Mouse (Mus musculus): ENCODE data around the gene Tgfbr1. TPM values are rescaled to one million over a fixed set of nuclear protein-coding genes. Genes with fewer than 3 reads are reported as not detected.

Gene Tgfbr1
- 10 to 100 TPM; 35.2 to 38.2 TPM for polyA plus RNA-seq (2017; shearing (Covaris generic))

DNA sequence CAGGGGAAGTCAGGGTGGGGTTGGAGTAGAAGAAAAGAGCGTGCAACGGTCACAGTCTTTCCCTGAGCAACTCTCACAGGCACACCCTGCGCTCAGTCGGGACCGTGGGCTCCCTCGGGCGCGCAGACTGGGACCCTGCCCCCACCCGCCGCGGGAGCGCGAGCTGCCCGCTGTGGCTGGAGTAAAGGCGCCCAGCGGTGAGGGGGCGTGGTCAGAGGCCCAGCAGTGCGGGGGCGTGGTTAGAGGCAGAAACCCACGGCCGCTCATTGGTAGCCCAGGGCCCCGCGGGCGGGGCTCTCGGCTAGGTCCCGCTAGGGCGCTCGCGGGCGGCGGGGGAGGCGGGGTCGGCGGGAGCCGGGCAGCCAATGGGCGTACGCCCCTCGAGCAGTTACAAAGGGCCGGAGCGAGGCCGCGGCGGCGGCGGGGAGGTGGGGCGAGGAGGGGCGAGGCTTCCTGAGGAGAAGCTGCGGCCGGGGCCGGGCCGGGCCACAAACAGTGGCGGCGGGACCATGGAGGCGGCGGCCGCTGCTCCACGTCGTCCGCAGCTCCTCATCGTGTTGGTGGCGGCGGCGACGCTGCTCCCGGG, at the start of gene Tgfbr1:
Tgfbr1 (plus strand) TSS at position 420 of the 586 bp plus-strand sequence.
- peak; percentile 77 for ATAC-seq

- ATAC-seq = peak; percentile 87
Observed at GRCm38 (mm10) chr4:47303340-47303998, 49.6 kb upstream of the Tgfbr1 start.

DNA sequence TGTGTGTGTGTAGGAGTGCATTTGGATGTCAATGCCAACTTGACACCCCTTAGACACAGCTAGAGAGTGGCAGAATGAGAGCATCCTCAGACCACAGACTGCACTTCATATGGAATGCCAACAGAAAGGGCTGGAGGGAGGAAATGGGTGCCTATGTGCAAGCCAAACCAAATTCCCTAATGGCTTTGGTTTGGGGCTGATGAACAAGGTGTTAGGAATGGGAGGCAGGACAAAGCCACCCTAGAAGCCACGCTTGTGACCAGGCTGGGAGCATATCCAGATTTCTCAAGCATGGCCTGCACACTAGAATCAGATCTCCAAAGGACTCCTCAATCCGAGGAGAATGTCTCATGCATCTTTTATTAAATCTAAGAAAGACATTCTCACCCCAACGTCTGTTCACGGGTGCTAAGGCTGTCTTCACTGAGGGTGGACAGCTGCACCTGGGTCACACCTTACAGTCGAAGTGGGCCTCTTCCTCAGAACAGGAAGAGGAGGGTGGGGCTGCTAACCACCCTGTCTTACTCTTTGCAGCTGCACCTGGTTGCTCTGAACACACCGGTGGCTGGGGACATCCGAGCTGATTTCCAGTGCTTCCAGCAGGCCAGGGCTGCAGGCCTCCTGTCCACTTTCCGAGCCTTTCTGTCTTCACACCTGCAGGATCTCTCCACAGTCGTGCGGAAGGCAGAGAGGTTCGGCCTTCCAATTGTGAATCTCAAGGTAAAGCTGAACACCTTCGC, 43.0 kb upstream of the Tgfbr1 start:
- peak; percentile 47 for ATAC-seq

- no peak for ATAC-seq
Observed at GRCm38 (mm10) chr4:47310812-47311211, 42.2 kb upstream of the Tgfbr1 start.

GRCm38 (mm10) chr4:47311467-47311866, 41.6 kb upstream of the Tgfbr1 start:
- ATAC-seq = no peak

DNA sequence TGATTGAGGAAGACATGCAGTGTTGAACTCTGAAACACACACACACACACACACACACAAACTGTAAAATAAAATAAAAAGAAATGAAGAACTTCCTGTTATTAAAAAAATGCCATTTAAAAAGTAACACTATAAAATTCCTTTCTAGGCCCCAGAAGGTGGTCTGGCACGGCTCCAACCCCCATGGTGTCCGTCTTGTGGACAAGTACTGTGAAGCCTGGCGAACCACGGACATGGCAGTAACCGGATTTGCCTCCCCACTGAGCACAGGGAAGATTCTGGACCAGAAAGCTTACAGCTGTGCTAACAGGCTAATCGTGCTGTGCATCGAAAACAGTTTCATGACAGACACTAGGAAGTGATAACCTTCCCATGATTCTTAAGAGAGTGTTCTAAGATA, 41.1 kb upstream of the Tgfbr1 start:
- ATAC-seq = no peak

DNA sequence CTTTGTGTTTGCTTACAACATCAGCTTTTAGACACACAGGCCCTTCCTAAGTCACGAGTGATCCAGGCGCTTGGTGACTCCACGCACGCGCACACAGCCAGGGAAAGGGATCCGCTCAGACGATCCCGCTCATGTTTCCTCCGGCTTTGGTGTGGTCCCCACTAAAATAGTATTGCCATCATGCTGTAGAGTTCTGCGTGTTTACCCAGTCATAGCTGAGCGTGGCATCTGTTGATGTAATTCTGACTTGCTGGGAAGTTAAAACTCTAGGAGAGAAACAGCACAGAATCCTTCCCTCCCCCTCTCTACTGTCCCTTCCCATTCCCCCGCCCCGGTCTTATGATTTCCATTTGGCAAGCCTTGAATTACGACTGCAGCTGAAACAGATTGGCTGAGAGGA, 40.3 kb upstream of the Tgfbr1 start:
- no peak for ATAC-seq

- peak; percentile 81 for ATAC-seq
Observed at GRCm38 (mm10) chr4:47313710-47314410, 39.2 kb upstream of the Tgfbr1 start.

DNA sequence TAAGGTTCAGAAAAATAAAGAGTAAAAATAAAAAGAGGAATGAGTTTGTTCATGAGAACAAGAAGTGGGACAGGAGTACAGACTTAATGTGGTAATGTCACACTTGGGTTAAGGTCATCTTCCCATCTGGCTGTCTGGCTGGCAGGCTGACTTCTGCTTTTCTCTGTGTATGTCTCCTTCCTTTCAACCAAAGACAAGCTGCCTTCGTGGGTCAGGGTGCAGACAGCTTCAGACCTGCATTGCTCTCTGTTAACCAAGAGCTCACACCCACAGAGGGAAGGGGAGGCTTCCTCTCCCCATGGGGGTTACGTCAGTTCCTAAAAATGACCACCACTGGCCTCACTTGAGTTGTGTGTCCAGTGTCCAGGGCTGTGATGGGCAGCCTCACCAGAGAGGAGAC, 37.6 kb upstream of the Tgfbr1 start:
- no peak for ATAC-seq

GRCm38 (mm10) chr4:47316432-47316831, 36.6 kb upstream of the Tgfbr1 start:
- no peak for ATAC-seq

- peak; percentile 84 for ATAC-seq
Observed at GRCm38 (mm10) chr4:47319561-47320321, 33.3 kb upstream of the Tgfbr1 start.

DNA sequence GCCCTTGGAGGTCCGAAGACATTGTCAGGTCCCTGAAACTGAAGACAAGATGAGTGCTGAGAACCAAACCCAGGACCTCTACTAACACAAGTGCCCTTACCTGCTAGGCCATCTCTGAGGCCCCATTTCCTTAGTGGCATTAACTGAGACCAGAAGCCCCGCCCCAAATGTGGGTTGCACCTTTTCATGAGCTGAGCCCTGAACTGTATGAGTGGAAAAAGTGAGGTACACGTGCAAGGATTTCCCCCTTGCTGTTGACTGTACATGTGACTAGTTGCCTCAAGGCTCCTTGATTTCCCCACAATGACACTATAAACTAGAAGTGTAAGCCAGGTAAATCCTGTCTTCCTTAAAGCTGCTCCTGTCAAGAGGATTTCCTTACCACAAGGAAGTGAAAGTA, 30.7 kb upstream of the Tgfbr1 start:
- ATAC-seq = peak; percentile 71

GRCm38 (mm10) chr4:47324206-47324605, 28.8 kb upstream of the Tgfbr1 start:
- no peak for ATAC-seq

DNA sequence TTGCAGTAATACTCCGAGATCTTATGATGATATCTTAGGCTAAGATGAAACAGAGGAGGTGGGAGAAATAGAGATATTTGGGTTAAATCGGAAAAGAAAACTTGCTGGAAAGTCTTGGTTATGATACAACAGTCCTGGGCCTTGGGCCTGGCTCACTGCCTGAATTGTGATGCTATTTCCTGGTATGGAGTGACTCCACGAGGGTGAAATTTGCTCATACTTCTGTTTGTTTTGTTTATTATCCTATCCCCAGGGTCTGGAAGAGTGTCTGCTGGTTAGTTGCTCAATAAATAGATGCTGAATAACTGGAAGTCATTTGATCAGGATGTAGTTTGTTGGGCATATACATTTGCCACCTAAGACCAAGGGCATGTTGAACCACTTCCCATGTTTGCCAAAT, 25.2 kb upstream of the Tgfbr1 start:
- ATAC-seq = no peak

DNA sequence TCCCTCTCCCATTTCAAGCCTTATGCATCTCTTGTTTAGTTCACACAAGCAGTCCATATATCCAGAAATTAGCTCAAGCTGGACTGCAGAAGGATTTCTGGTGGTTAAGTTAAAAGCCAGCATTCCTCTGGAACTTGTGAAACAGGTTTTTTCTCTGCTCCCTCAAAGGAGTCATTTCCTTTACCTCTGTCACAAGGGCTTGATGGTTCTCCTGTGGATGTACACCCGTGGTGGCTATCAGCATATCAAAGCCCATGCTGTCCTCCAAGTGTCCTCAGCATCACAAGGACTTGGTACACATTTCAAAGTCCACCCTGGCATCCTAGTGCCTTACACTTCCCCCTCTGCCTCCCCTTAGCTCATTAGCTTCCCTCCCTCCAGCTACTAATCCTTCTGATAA, 23.7 kb upstream of the Tgfbr1 start:
- no peak for ATAC-seq

DNA sequence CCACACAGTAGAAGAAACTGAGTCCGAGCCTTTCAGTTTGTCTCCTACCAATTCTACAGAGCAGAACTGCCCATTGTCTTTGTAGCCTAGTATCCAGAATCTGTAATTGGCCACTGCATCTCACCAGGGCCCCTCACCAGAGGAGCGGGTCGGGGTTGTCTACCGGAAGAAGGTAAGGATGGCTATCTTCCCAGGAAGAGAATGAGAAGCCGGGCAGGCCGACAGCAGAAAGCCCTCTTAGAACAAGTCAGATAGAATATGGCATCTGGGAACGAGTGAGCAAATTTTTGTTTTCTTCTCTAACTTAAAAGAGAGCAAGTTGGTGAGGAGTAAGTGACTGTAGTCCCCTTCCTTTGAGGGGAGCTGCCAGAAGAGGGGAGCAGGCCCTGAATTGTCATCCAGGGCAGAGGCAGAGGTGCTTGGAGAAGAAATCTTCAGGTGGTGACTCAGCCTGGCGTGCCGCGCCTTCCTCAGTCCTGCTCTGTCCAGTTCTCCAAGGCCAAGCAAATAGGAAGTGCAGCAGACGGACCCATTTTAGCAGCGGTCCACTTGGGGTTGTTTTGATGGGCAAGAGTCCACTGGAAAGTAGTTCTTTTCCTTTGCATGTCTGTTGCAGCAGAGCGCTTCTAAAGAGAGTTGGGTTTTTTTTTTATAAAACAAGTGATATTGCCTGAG, 22.5 kb upstream of the Tgfbr1 start:
- no peak for ATAC-seq

DNA sequence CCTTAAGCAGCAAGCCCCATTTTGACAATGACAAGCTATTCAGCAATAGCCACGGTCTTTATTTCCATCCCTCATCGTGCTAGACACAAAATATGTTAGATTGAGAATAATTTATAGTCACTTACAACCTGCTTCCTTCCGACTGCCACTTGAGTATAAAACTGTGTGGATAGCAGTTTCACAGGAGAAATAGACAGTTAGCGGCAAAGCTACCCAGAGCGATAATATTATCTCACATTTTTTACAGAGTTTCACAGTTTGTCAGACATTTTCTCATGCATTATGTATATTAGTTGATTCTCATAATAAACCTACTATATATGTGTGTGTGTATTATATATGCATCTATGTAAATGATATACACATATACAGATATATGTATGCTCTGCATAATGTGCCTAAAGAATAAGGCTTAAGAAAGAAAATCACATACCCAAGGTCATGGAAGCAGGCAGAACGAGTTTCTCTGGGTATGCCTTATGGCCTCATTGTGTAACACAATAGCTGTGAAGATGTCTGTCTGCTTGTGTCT, 20.1 kb upstream of the Tgfbr1 start:
- ATAC-seq = no peak

- ATAC-seq = no peak
Observed at GRCm38 (mm10) chr4:47333541-47333940, 19.5 kb upstream of the Tgfbr1 start.

- no peak for ATAC-seq
Observed at GRCm38 (mm10) chr4:47336941-47337600, 16.0 kb upstream of the Tgfbr1 start.

DNA sequence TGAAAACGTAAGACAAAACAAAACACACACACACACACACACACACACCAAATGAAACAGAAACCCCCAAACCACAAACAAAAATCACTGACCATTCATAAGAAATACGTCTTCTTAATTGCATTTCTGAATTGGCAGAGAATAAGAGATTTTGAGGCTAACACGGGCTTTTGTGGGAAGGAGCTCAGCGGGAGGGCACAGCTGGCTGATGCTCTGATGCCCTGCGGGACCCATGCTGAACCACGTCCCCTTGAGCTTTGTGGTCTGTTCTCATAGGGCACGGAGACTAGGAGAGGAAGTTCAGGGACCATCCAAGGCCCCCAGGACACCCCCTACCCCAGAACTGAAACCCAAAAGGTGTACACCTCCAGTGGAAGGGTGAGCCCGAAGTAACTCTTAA, 10.4 kb upstream of the Tgfbr1 start:
- no peak for ATAC-seq

DNA sequence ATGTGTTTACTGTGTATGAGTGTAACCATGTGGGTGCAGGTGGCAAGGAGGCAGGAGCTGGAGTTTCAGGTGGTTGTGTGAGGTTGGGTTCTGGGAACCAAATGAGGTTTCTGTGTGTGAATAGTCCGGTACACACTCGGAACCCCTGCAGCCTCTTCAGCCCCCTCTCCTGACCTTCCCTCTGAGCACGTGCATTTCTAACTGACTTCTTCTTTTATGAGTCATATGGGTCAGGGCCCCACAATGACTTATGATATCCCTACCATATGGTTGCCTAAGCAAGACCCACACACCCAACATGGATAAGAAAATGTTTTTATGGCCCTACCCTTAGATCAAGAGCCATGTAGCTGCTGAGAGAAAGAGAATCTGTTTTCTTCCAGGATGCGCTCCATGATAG, 6.0 kb upstream of the Tgfbr1 start:
- ATAC-seq = no peak

Measured in activated CD4-positive, CD25-positive, alpha-beta regulatory T cell, adult 4 months (primary cell).